Mouse (Mus musculus) intestine, postnatal 0 days (tissue): ENCODE results near the gene Olfr1042. TPM values are rescaled to one million over a fixed set of nuclear protein-coding genes. Genes with fewer than 3 reads are reported as not detected.

Experiments
- ATAC-seq: fragments of 200-750 bp; cut with Nextera tagmentation; 2 replicates; pipeline ENCODE4 v1.8.0; 2017; ENCODE audit warnings: mild to moderate bottlenecking, moderate TSS enrichment, moderate library complexity
- H3K27ac ChIP-seq: fragments of 300-500 bp; sonication (generic); 2 replicates; pipeline ENCODE4 v1.5.1; 2014; ENCODE audit warnings: mild to moderate bottlenecking, low read depth, low read length, moderate library complexity
- H3K27me3 ChIP-seq: fragments of 300-500 bp; sonication (generic); replicated peaks from 2 replicates; pipeline ENCODE4 v1.6.1; 2014; ENCODE audit warnings: low read length, mixed read lengths; ENCODE audit not compliant: control insufficient read depth, insufficient read depth
- H3K36me3 ChIP-seq: fragments of 300-500 bp; sonication (generic); 2 replicates; pipeline ENCODE4 v1.6.1; 2014; ENCODE audit warnings: mild to moderate bottlenecking, moderate library complexity; ENCODE audit not compliant: control insufficient read depth, insufficient read depth
- H3K4me1 ChIP-seq: fragments of 300-500 bp; sonication (generic); replicated peaks from 2 replicates; pipeline ENCODE4 v1.6.1; 2014; ENCODE audit warnings: antibody characterized with exemption, low read length, mixed read lengths; ENCODE audit not compliant: control insufficient read depth, insufficient read depth
- H3K4me2 ChIP-seq: fragments of 300-500 bp; sonication (generic); replicated peaks from 2 replicates; pipeline ENCODE4 v1.6.1; 2014; ENCODE audit warnings: low read depth, mild to moderate bottlenecking, moderate library complexity
- H3K4me3 ChIP-seq: fragments of 300-500 bp; sonication (generic); 2 replicates; pipeline ENCODE4 v1.5.1; 2014; ENCODE audit warnings: low read depth, low read length
- H3K9ac ChIP-seq: fragments of 300-500 bp; sonication (generic); 2 replicates; pipeline ENCODE4 v1.6.1; 2014; ENCODE audit warnings: mild to moderate bottlenecking, low read depth, low read length
- H3K9me3 ChIP-seq: fragments of 300-500 bp; sonication (generic); 2 replicates; pipeline ENCODE4 v1.6.1; 2016; ENCODE audit warnings: mixed run types; ENCODE audit not compliant: control insufficient read depth
- CTCF ChIP-seq: sonication (generic); IDR thresholded peaks from 2 replicates; pipeline ENCODE4 v1.5.1; 2016; ENCODE audit warnings: low read depth, mild to moderate bottlenecking, control low read depth, antibody characterized with exemption, moderate library complexity
- WGBS: fragments of 180-500 bp; shearing (Covaris S2); extraction: QIAGEN DNeasy Blood & Tissue Kit; methylation state at CpG from one replicate; pipeline ENCODE4 v1.1.7; 2014; 5-methylcytosine and 5-hydroxymethylcytosine counted together
- polyA plus RNA-seq: library from polyadenylated mRNA; unstranded; fragments of >200 nt; fragmentation: Nextera tagmentation; extraction: Ambion mirVana; gene quantifications from 2 replicates; pipeline ENCODE4 v1.2.1, GENCODE M21; 2015

Gene Olfr1042
- polyA plus RNA-seq, 1 experiment from 2014 or later, result not detected

- WGBS, result 86% methylated on average over 2 of the region's 2 CpGs
- H3K36me3 ChIP-seq, result no peaks in the 10 kb centered on the region
- no peak within 1 kb of the TSS for H3K4me2 ChIP-seq
- H3K9me3 ChIP-seq, result no peaks in the 10 kb centered on the region
- no peak for ATAC-seq
- H3K27ac ChIP-seq, result no peak within 1 kb of the TSS
- H3K4me1 ChIP-seq, result no peaks in the 10 kb centered on the region
- TF ChIP-seq CTCF, result no peak
- H3K9ac ChIP-seq, result no peak within 1 kb of the TSS
- no peak within 1 kb of the TSS for H3K4me3 ChIP-seq
- H3K27me3 ChIP-seq, result no peaks in the 10 kb centered on the region
These were observed 5.8 kb upstream of the Olfr1042 start, which contains the start of gene Olfr1043 for GRCm38 (mm10) chr2:86167422-86167821. TSS of gene Olfr1043 (minus strand) at chr2:86167522.

- 57% methylated on average over 1 of the region's 1 CpGs for WGBS
These were observed 15.0 kb downstream of the Olfr1042 start, which contains the start of gene Olfr1040 for GRCm38 (mm10) chr2:86146632-86147031. TSS of gene Olfr1040 (minus strand) at chr2:86146732.

GRCm38 (mm10) chr2:86135828-86136227, 25.8 kb downstream of the Olfr1042 start, which contains the start of gene Olfr1039:
TSS of gene Olfr1039 (minus strand) at chr2:86135928.
- no peak for ATAC-seq
- TF ChIP-seq CTCF, result no peak
- no peaks in the 10 kb centered on the region for H3K4me1 ChIP-seq
- H3K27ac ChIP-seq, result no peak within 1 kb of the TSS
- H3K27me3 ChIP-seq, result no peaks in the 10 kb centered on the region
- no peaks in the 10 kb centered on the region for H3K9me3 ChIP-seq
- no peak within 1 kb of the TSS for H3K4me3 ChIP-seq
- WGBS, result 94% methylated on average over 1 of the region's 1 CpGs
- H3K36me3 ChIP-seq, result no peaks in the 10 kb centered on the region
- no peak within 1 kb of the TSS for H3K4me2 ChIP-seq
- no peak within 1 kb of the TSS for H3K9ac ChIP-seq

More at GRCm38 (mm10) chr2:86146632-86147031, 15.0 kb downstream of the Olfr1042 start, which contains the start of gene Olfr1040:
- TF ChIP-seq CTCF, result no peak
- no peak within 1 kb of the TSS for H3K27ac ChIP-seq
- H3K4me1 ChIP-seq, result no peaks in the 10 kb centered on the region
- ATAC-seq, result no peak
- H3K4me2 ChIP-seq, result no peak within 1 kb of the TSS
- H3K4me3 ChIP-seq, result no peak within 1 kb of the TSS
- H3K9me3 ChIP-seq, result no peaks in the 10 kb centered on the region
- H3K36me3 ChIP-seq, result no peaks in the 10 kb centered on the region
- no peak within 1 kb of the TSS for H3K9ac ChIP-seq
- no peaks in the 10 kb centered on the region for H3K27me3 ChIP-seq

Other genes with a start within 250 kb of the Olfr1042 start
- not detected in 2 replicates for gene Olfr1025-ps1, start 246.6 kb downstream of the Olfr1042 start, polyA plus RNA-seq
- not detected in 2 replicates for gene Olfr1026, start 240.3 kb downstream of the Olfr1042 start, polyA plus RNA-seq
- not detected in 2 replicates for gene Olfr1028, start 211.4 kb downstream of the Olfr1042 start, polyA plus RNA-seq
- not detected in 2 replicates for gene Olfr1029, start 187.9 kb downstream of the Olfr1042 start, polyA plus RNA-seq
- gene Olfr1030, start 182.6 kb downstream of the Olfr1042 start, polyA plus RNA-seq, result not detected in 2 replicates
- not detected in 2 replicates for gene Olfr1031, start 171.5 kb downstream of the Olfr1042 start, polyA plus RNA-seq
- not detected in 2 replicates for gene Olfr1032, start 156.3 kb downstream of the Olfr1042 start, polyA plus RNA-seq
- gene Olfr1033, start 141.2 kb downstream of the Olfr1042 start, polyA plus RNA-seq, result 1.3 and 1.5 TPM in 2 replicates
- 0.03 TPM in 1 of 2 replicates, not detected in the other for gene Olfr1034, start 116.0 kb downstream of the Olfr1042 start, polyA plus RNA-seq
- gene Olfr1036, start 87.8 kb downstream of the Olfr1042 start, polyA plus RNA-seq, result not detected in 2 replicates
- not detected in 2 replicates for gene Olfr1037, start 74.5 kb downstream of the Olfr1042 start, polyA plus RNA-seq
- not detected in 2 replicates for gene Olfr1039, start 25.9 kb downstream of the Olfr1042 start, polyA plus RNA-seq
- gene Olfr1040, start 15.1 kb downstream of the Olfr1042 start, polyA plus RNA-seq, result not detected in 2 replicates
- not detected in 2 replicates for gene Olfr1043, start 5.7 kb upstream of the Olfr1042 start, polyA plus RNA-seq
- not detected in 2 replicates for gene Olfr1044, start 16.0 kb upstream of the Olfr1042 start, polyA plus RNA-seq
- not detected in 2 replicates for gene Olfr52, start 23.8 kb upstream of the Olfr1042 start, polyA plus RNA-seq
- gene Olfr1045, start 41.2 kb upstream of the Olfr1042 start, polyA plus RNA-seq, result not detected in 2 replicates
- not detected in 2 replicates for gene Olfr1046, start 57.5 kb upstream of the Olfr1042 start, polyA plus RNA-seq
- gene Olfr1047, start 69.6 kb upstream of the Olfr1042 start, polyA plus RNA-seq, result not detected in 2 replicates
- not detected in 2 replicates for gene Olfr1048, start 78.5 kb upstream of the Olfr1042 start, polyA plus RNA-seq
- not detected in 2 replicates for gene Olfr1049, start 96.5 kb upstream of the Olfr1042 start, polyA plus RNA-seq
- gene Olfr1051, start 117.2 kb upstream of the Olfr1042 start, polyA plus RNA-seq, result not detected in 2 replicates
- gene Olfr1052, start 130.6 kb upstream of the Olfr1042 start, polyA plus RNA-seq, result not detected in 2 replicates
- gene Olfr1053, start 153.4 kb upstream of the Olfr1042 start, polyA plus RNA-seq, result not detected in 2 replicates
- not detected in 2 replicates for gene Olfr1054, start 173.6 kb upstream of the Olfr1042 start, polyA plus RNA-seq
- gene Olfr1055, start 188.4 kb upstream of the Olfr1042 start, polyA plus RNA-seq, result not detected in 2 replicates
- gene Olfr1056, start 200.6 kb upstream of the Olfr1042 start, polyA plus RNA-seq, result not detected in 2 replicates
- gene Olfr1057, start 216.6 kb upstream of the Olfr1042 start, polyA plus RNA-seq, result not detected in 2 replicates
- not detected in 2 replicates for gene Olfr1058, start 226.7 kb upstream of the Olfr1042 start, polyA plus RNA-seq